Mouse (Mus musculus) yolk sac, embryonic 10.5 days (tissue): ENCODE results near the gene Maml3.
A peak's percentile ranks its signal among the peaks of the same experiment; 100 is the strongest.

Source experiments
- DNase-seq: peaks from one replicate; pipeline ENCODE4 v3.0.0-alpha.2; 2017; ENCODE audit warnings: low spot score

Gene Maml3

GRCm38 (mm10) chr3:51703478-51703877 is 401.4 kb downstream of the Maml3 start:
- no peak for DNase-seq

GRCm38 (mm10) chr3:51702701-51703286 is 402.1 kb downstream of the Maml3 start:
- DNase-seq = no peak

GRCm38 (mm10) chr3:51701950-51702349 is 402.9 kb downstream of the Maml3 start:
- DNase-seq = peak; percentile 27

DNA sequence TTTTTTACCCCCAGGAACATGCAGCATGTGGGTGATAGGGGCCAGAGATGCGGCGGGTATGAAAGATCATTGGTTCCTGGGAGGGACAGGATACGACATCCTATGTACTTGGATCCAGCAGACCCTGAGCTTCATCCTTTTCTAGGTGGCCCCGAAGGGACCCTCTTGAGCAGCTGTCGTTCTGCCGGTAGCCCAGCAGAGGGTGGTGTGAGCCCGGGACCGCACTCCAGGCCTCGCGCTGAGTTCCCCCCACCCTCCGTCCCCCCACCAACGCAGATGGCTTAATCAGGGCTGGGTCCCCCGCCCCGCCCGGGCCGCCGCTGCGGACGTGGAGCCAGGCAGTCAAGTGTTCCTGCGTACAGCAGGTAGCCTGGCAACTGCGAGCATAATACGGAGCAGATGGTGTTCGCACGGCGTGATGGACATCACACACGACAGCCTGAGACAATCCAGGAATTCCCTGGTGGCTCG is 403.6 kb downstream of the Maml3 start:
- DNase-seq = peak; percentile 82

- DNase-seq = peak; percentile 21
Observed at GRCm38 (mm10) chr3:51700731-51701280, 404.1 kb downstream of the Maml3 start.

- DNase-seq = peak; percentile 28
Observed at GRCm38 (mm10) chr3:51700123-51700522, 404.8 kb downstream of the Maml3 start.

- DNase-seq = no peak
Observed at GRCm38 (mm10) chr3:51697931-51698330, 406.9 kb downstream of the Maml3 start.

- no peak for DNase-seq
Observed at GRCm38 (mm10) chr3:51695713-51696112, 409.2 kb downstream of the Maml3 start.

- DNase-seq = no peak
Observed at GRCm38 (mm10) chr3:51694576-51694975, 410.3 kb downstream of the Maml3 start.

DNA sequence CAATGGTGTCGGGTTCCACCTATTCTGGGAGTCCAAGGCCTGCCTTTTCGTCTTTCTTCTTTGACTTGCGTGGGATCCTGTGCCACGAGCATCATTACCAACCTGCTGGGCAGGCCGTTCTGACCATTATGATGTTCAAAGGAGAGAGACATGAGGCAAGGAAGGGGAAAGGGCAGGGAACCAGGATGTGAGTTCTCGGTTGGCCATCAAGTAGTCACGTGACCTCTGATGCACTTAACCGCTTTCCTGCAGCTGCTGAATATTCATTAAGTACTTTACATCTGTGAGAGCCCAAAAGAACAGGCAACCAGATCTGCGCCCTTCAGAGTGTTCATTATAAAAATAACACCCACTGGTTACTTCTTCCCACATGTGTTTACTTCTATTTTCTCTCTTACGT is 411.7 kb downstream of the Maml3 start:
- no peak for DNase-seq

- DNase-seq = no peak
Observed at GRCm38 (mm10) chr3:51688725-51689124, 416.2 kb downstream of the Maml3 start.

GRCm38 (mm10) chr3:51686791-51687190 is 418.1 kb downstream of the Maml3 start:
- DNase-seq = no peak

GRCm38 (mm10) chr3:51686316-51686715 is 418.6 kb downstream of the Maml3 start:
- no peak for DNase-seq

- no peak for DNase-seq
Observed at GRCm38 (mm10) chr3:51685539-51685938, 419.3 kb downstream of the Maml3 start.

DNA sequence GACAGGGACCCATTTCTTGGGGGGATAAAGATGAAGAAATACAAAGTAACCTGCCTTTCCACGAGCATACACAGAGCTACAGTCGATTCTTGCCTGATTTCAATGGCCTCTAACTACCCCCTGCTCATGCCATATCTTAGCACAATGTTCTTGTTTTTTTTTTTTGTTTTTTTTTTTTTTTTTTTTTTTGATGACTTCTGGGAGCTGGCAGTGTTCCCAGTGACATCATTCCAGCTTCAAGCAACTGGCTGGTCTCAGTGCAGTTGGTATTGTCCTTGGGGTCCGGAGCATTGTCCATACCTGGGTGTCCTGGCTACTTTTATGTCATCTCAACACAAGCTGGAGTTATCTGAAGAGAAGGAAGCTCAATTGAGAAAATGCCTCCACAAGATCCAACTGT is 429.9 kb downstream of the Maml3 start:
- no peak for DNase-seq

GRCm38 (mm10) chr3:51673408-51674086 is 431.3 kb downstream of the Maml3 start:
- peak; percentile 73 for DNase-seq

- peak; percentile 53 for DNase-seq
Observed at GRCm38 (mm10) chr3:51672631-51673030, 432.2 kb downstream of the Maml3 start.

- DNase-seq = no peak
Observed at GRCm38 (mm10) chr3:51671071-51671469, 433.8 kb downstream of the Maml3 start.

DNA sequence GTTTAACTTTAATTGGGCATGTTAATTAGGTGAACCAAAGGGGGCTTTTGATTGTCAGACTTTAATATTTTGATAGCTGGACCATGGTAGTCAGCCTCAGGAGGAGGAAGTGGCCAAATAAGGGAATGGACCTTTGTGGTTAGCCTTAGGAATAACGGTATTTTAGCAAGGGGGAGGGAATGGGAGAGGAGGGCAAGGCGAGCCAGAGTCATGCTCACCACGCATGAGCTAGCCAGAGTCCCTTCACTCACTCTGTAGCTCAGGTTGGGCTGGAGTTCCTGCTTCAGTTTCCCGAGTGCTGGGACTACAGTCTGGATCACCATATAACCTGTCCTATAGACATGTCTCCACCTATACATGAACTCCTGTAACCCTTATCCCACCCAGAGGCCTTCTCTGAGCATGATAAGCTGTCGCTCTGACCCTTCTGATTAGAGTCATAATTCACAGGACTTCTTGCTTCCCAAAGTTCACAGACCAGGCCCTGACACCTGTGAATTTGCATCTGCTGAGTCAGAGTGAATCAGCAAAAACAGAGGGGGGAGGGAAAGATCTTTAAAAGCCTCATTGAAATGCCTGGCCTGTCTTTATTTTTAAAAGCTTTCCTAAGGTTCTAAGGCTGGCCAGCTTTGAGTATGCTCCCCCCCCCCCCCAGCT is 434.3 kb downstream of the Maml3 start:
- peak; percentile 36 for DNase-seq

DNA sequence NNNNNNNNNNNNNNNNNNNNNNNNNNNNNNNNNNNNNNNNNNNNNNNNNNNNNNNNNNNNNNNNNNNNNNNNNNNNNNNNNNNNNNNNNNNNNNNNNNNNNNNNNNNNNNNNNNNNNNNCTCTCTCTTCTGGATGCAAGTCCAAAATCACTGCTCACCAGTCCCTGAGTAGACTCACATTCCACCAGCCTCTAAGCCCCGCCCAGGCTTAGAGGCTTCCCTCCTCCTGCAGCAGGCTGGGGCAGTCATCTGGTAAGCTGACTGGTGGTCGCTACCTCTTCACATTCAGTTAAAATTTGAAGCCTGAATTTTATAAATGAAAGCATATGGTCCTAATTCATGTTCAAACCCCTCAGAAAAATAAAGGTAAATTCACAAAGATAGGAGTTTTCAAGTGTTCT is 436.3 kb downstream of the Maml3 start:
- DNase-seq = no peak

DNA sequence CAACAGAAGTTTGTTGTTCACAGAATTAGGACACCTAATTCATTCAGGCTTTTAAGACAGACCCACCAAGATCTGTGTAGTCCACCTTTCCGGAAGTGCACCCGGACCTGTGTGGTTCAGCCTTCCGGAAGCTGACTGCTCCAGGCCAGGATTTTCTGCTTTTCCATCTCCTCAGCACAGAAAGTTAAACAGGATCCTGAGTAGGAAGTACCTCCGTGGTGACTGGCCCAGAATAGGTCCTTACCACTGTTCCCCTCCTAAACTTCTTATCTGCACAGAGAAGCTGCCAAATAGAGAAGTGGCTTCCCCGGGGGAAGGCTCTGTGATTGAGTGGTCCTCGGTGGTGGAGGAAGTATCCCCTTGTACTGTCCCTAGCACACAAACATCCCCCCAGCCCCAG is 442.3 kb downstream of the Maml3 start:
- no peak for DNase-seq

- peak; percentile 32 for DNase-seq
Observed at GRCm38 (mm10) chr3:51661880-51662550, 442.9 kb downstream of the Maml3 start.
